Comparison of ENCODE assay signal across 17 mouse cellular contexts in the genomic region with DNA sequence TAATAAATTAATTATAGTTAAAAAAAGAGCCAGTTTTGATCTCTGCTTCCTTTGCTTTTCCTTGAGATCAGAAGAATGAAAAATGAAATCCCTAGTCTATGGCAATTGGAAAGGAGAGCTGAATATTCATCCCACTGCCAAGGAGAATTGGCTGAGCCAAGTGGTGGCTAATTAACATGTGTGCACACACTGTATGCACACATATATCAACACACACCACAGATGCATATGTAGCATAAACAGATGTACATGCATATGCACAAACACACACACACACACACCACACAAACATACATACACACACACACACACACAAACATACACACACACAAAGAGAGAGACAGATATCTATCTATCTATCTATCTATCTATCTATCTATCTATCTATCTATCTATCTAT.
DNase-seq lines count a peak whose midpoint lies in the region; ATAC-seq lines count a peak whose summit lies in the region.
"Had no signal": no experiment of that assay in that cellular context is flagged by ENCODE, and none has a peak within 500 bp of the region (broad histone marks: within the 10 kb centered on the region; RNA-seq: fewer than 3 reads in every experiment).

No protein-coding gene starts in this region.

- H3K4me2 ChIP-seq in forebrain, embryonic 14.5 days (ENCODE audit: low read length), result no peak overlapping the region
- H3K4me2 ChIP-seq in forebrain, embryonic 16.5 days (ENCODE audit: low read length), result no peak overlapping the region
- no peak overlapping the region for H3K4me2 ChIP-seq in forebrain, embryonic 12.5 days
- H3K4me2 ChIP-seq: embryonic facial prominence, embryonic 13.5 days; embryonic facial prominence, embryonic 15.5 days had no signal

- no peak overlapping the region for H3K4me3 ChIP-seq in forebrain, embryonic 14.5 days (ENCODE audit: low read depth, low read length)
- no peak overlapping the region for H3K4me3 ChIP-seq in forebrain, embryonic 10.5 days
- H3K4me3 ChIP-seq in forebrain, embryonic 16.5 days (replicated peaks; ENCODE audit: low read length), result no peak overlapping the region
- H3K4me3 ChIP-seq in forebrain, embryonic 12.5 days (replicated peaks), result no peak overlapping the region
- no peak overlapping the region for H3K4me3 ChIP-seq in embryonic facial prominence, embryonic 10.5 days
- H3K4me3 ChIP-seq: embryonic facial prominence, embryonic 13.5 days; embryonic facial prominence, embryonic 15.5 days; erythroblast, embryonic 14.5 days; gastrocnemius, adult 2 months had no signal

- ATAC-seq in forebrain, embryonic 14.5 days, result peak; percentile 44; the same call in 1 of the 2 replicates
- ATAC-seq in forebrain, embryonic 16.5 days, result peak; percentile 58
- ATAC-seq in forebrain, embryonic 12.5 days (ENCODE audit: low FRiP score), result no peak

- H3K27me3 ChIP-seq in forebrain, embryonic 14.5 days (replicated peaks; ENCODE audit: control insufficient read depth, insufficient read depth, low read length), result 0 out of 2 replicates have a peak, but pooled peaks cover 3% of the 10 kb centered on the region
- H3K27me3 ChIP-seq in forebrain, embryonic 10.5 days (ENCODE audit: poor library complexity, severe bottlenecking), result peaks cover 4% of the 10 kb centered on the region; the same call in 1 of the 2 replicates
- peaks cover 38% of the 10 kb centered on the region for H3K27me3 ChIP-seq in forebrain, embryonic 16.5 days (replicated peaks; ENCODE audit: control insufficient read depth, insufficient read depth, low read length)
- H3K27me3 ChIP-seq in forebrain, embryonic 12.5 days, result peaks cover 12% of the 10 kb centered on the region; the same call in 1 of the 2 replicates
- H3K27me3 ChIP-seq in embryonic facial prominence, embryonic 10.5 days (replicated peaks; ENCODE audit: low read depth, poor library complexity, severe bottlenecking), result no peaks in the 10 kb centered on the region
- H3K27me3 ChIP-seq: embryonic facial prominence, embryonic 13.5 days; embryonic facial prominence, embryonic 15.5 days had no signal

- H3K27ac ChIP-seq in forebrain, embryonic 14.5 days (ENCODE audit: low read depth, low read length), result no peak overlapping the region
- no peak overlapping the region for H3K27ac ChIP-seq in forebrain, embryonic 10.5 days
- no peak overlapping the region for H3K27ac ChIP-seq in forebrain, embryonic 16.5 days (ENCODE audit: low read length)
- H3K27ac ChIP-seq in forebrain, embryonic 12.5 days, result no peak overlapping the region
- no peak overlapping the region for H3K27ac ChIP-seq in embryonic facial prominence, embryonic 10.5 days (replicated peaks)
- H3K27ac ChIP-seq: embryonic facial prominence, embryonic 13.5 days; embryonic facial prominence, embryonic 15.5 days; gastrocnemius, adult 2 months had no signal

- H3K9me3 ChIP-seq in forebrain, embryonic 14.5 days (replicated peaks; ENCODE audit: control insufficient read depth, low read length), result no peaks in the 10 kb centered on the region
- H3K9me3 ChIP-seq in forebrain, embryonic 10.5 days, result no peaks in the 10 kb centered on the region
- H3K9me3 ChIP-seq in forebrain, embryonic 16.5 days (ENCODE audit: control insufficient read depth, low read length), result no peaks in the 10 kb centered on the region
- H3K9me3 ChIP-seq in forebrain, embryonic 12.5 days, result no peaks in the 10 kb centered on the region
- H3K9me3 ChIP-seq in embryonic facial prominence, embryonic 10.5 days, result no peaks in the 10 kb centered on the region
- H3K9me3 ChIP-seq: embryonic facial prominence, embryonic 13.5 days; embryonic facial prominence, embryonic 15.5 days had no signal

- H3K9ac ChIP-seq in forebrain, embryonic 14.5 days (ENCODE audit: low read length), result no peak overlapping the region
- no peak overlapping the region for H3K9ac ChIP-seq in forebrain, embryonic 16.5 days (replicated peaks; ENCODE audit: low read depth, low read length)
- no peak overlapping the region for H3K9ac ChIP-seq in forebrain, embryonic 12.5 days
- H3K9ac ChIP-seq: embryonic facial prominence, embryonic 13.5 days; embryonic facial prominence, embryonic 15.5 days had no signal

- peak; percentile 65 for DNase-seq in forebrain, embryonic 14.5 days (ENCODE audit: low spot score)
- no peak for DNase-seq in forebrain, embryonic 10.5 days (ENCODE audit: extremely low spot score, low spot score)
- DNase-seq in embryonic facial prominence, embryonic 10.5 days (ENCODE audit: low spot score), result no peak
- DNase-seq: adrenal gland, adult 2 months; adrenal gland, postnatal 10 days; adrenal gland, postnatal 25 days; cerebellum, adult 11-12 months; cerebellum, adult 2 months; cerebellum, adult 9-10 months; cerebellum, postnatal 10 days; cerebellum, postnatal 25 days; gastrocnemius, adult 2 months had no signal

- H3K36me3 ChIP-seq in forebrain, embryonic 14.5 days (ENCODE audit: control insufficient read depth, insufficient read depth, low read length), result no peaks in the 10 kb centered on the region
- H3K36me3 ChIP-seq in forebrain, embryonic 10.5 days (replicated peaks), result no peaks in the 10 kb centered on the region
- H3K36me3 ChIP-seq in forebrain, embryonic 16.5 days (ENCODE audit: control insufficient read depth, insufficient read depth), result no peaks in the 10 kb centered on the region
- no peaks in the 10 kb centered on the region for H3K36me3 ChIP-seq in forebrain, embryonic 12.5 days (replicated peaks)
- no peaks in the 10 kb centered on the region for H3K36me3 ChIP-seq in embryonic facial prominence, embryonic 10.5 days (replicated peaks)
- H3K36me3 ChIP-seq: embryonic facial prominence, embryonic 13.5 days; embryonic facial prominence, embryonic 15.5 days had no signal

- H3K4me1 ChIP-seq in forebrain, embryonic 14.5 days (ENCODE audit: control insufficient read depth, insufficient read depth, low read length), result no peaks in the 10 kb centered on the region
- peaks cover 4% of the 10 kb centered on the region for H3K4me1 ChIP-seq in forebrain, embryonic 10.5 days
- H3K4me1 ChIP-seq in forebrain, embryonic 16.5 days (replicated peaks; ENCODE audit: control insufficient read depth, insufficient read depth, low read length), result no peaks in the 10 kb centered on the region
- no peaks in the 10 kb centered on the region; the same call in 1 of the 2 replicates for H3K4me1 ChIP-seq in forebrain, embryonic 12.5 days
- peaks cover 12% of the 10 kb centered on the region for H3K4me1 ChIP-seq in embryonic facial prominence, embryonic 10.5 days
- H3K4me1 ChIP-seq: embryonic facial prominence, embryonic 15.5 days had no signal
